Mouse (Mus musculus): ENCODE measurements around the gene Cacnb1.

DNA sequence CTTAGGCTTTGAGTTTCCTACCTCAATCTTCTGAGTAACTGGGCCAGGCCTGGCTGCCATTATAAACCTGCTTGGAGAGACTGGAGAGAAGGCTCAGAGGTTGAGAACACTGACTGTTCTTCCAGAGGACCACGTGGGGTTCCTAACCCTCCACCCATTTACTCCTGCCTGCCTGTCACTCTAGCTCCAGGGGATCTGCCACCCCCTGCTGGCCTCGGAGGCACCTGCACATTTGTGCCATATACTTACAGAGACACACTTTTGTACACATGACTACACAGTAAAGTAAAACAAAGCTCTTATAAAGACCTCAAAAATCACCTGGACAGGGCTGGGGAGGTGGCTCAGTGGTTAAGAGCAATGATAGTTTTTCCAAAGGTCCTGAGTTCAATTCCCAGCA is 50.4 kb downstream of the Cacnb1 start:
- TF ChIP-seq ZC3H11A (IDR thresholded peaks at IDR 0.05; ENCODE audit: borderline replicate concordance, low read depth, low read length) (0 out of 2 replicates have a peak, but pooled peaks have one; percentile 28), MAFK (IDR thresholded peaks at IDR 0.05; ENCODE audit: insufficient read depth, low read depth, low read length) (no peak), ZNF384 (IDR thresholded peaks at IDR 0.05; ENCODE audit: low read depth, low read length) (no peak), HCFC1 (IDR thresholded peaks at IDR 0.05; ENCODE audit: borderline replicate concordance, insufficient read depth, low read length) (no peak), CHD2 (IDR thresholded peaks at IDR 0.05; ENCODE audit: low read depth, low read length) (no peak)

Data from ES-E14 (cell line).